Mouse (Mus musculus) MEL (cell line): ENCODE data around the gene Ppt2. TPM values are rescaled to one million over a fixed set of nuclear protein-coding genes. Genes with fewer than 3 reads are reported as not detected.

Experiments used
- DNase-seq: peaks from one replicate; pipeline ENCODE4 v3.0.0; 2011; ENCODE audit warnings: low read depth, low spot score
- H3K27ac ChIP-seq: 2 replicates; pipeline ENCODE4 v1.5.1; 2012; ENCODE audit warnings: low read depth, mild to moderate bottlenecking, control low read depth, low read length, moderate library complexity; ENCODE audit not compliant: control insufficient read depth
- H3K27me3 ChIP-seq, 2 experiments: fragments of 150-350 bp in 1 of 2; sonication (generic) in 1 of 2; 2 replicates each; pipeline ENCODE4 v1.6.1; 2012; ENCODE audit warnings: low read length in 2 of 2, mild to moderate bottlenecking in 2 of 2, improper control_type of control experiment in 1 of 2, moderate library complexity in 1 of 2; ENCODE audit not compliant: insufficient read depth in 2 of 2, control insufficient read depth in 1 of 2
- H3K36me3 ChIP-seq, 2 experiments: 2 replicates each; pipeline ENCODE4 v1.6.1; 2012 to 2014; ENCODE audit warnings: low read length in 2 of 2, improper control_type of control experiment in 1 of 2, inconsistent platforms in 1 of 2, mild to moderate bottlenecking in 1 of 2; ENCODE audit not compliant: insufficient read depth in 2 of 2, control insufficient read depth in 1 of 2
- H3K4me1 ChIP-seq, 2 experiments: fragments of 150-350 bp in 1 of 2; sonication (generic) in 1 of 2; 2 replicates each; pipeline ENCODE4 v1.6.1; 2012; ENCODE audit warnings: low read length in 2 of 2, improper control_type of control experiment in 1 of 2, mild to moderate bottlenecking in 1 of 2; ENCODE audit not compliant: insufficient read depth in 2 of 2, control insufficient read depth in 1 of 2
- H3K4me3 ChIP-seq, 2 experiments: fragments of 150-350 bp in 1 of 2; sonication (generic) in 1 of 2; 2 replicates each; pipeline ENCODE4 v1.5.1; 2012; ENCODE audit warnings: low read depth in 2 of 2, low read length in 2 of 2, mild to moderate bottlenecking in 2 of 2, moderate library complexity in 2 of 2, control low read depth in 1 of 2, improper control_type of control experiment in 1 of 2; ENCODE audit not compliant: control insufficient read depth in 1 of 2, insufficient read depth in 1 of 2
- H3K79me2 ChIP-seq: 2 replicates; pipeline ENCODE4 v1.6.1; 2012; ENCODE audit warnings: mild to moderate bottlenecking, low read length, moderate library complexity; ENCODE audit not compliant: control insufficient read depth, poor library complexity, insufficient read depth
- H3K9ac ChIP-seq: 2 replicates; pipeline ENCODE4 v1.6.1; 2012; ENCODE audit warnings: low read depth, mild to moderate bottlenecking, control low read depth, low read length, moderate library complexity; ENCODE audit not compliant: control insufficient read depth, poor library complexity, severe bottlenecking
- H3K9me3 ChIP-seq: fragments of 150-350 bp; sonication (generic); replicated peaks from 2 replicates; pipeline ENCODE4 v1.6.1; 2012; ENCODE audit warnings: mild to moderate bottlenecking, low read length, improper control_type of control experiment, moderate library complexity; ENCODE audit not compliant: insufficient read depth
- CHD1 ChIP-seq: IDR thresholded peaks from 2 replicates; pipeline ENCODE4 v1.6.1; 2012; ENCODE audit warnings: low read depth, mild to moderate bottlenecking, inconsistent platforms, low read length, improper control_type of control experiment
- CHD2 ChIP-seq: IDR thresholded peaks from 2 replicates; pipeline ENCODE4 v1.6.1; 2011; ENCODE audit warnings: low read length, improper control_type of control experiment
- CTCF ChIP-seq, 3 experiments: IDR thresholded peaks in 2 of 3; conservative IDR thresholded peaks in 1 of 3; 2 replicates each; pipeline ENCODE4 v1.5.1; 2011 to 2012; ENCODE audit warnings: low read length in 3 of 3, low read depth in 2 of 3, mild to moderate bottlenecking in 2 of 3, improper control_type of control experiment in 1 of 3, inconsistent platforms in 1 of 3, mixed read lengths in 1 of 3, moderate library complexity in 1 of 3; ENCODE audit not compliant: control insufficient read depth in 1 of 3, insufficient read depth in 1 of 3, poor library complexity in 1 of 3, severe bottlenecking in 1 of 3
- ELF1 ChIP-seq: IDR thresholded peaks from 2 replicates; pipeline ENCODE4 v1.6.1; 2014; ENCODE audit warnings: low read depth, mild to moderate bottlenecking, inconsistent platforms, low read length, improper control_type of control experiment, moderate library complexity
- ETS1 ChIP-seq: IDR thresholded peaks from 2 replicates; pipeline ENCODE4 v1.6.1; 2012; ENCODE audit warnings: low read depth, mild to moderate bottlenecking, inconsistent platforms, low read length, improper control_type of control experiment, moderate library complexity
- GABPA ChIP-seq: IDR thresholded peaks from 2 replicates; pipeline ENCODE4 v1.6.1; 2012; ENCODE audit warnings: low read depth, mild to moderate bottlenecking, inconsistent platforms, low read length, improper control_type of control experiment, moderate library complexity
- GATA1 ChIP-seq: IDR thresholded peaks from 2 replicates; pipeline ENCODE4 v1.6.1; 2011; ENCODE audit warnings: low read depth, low read length, improper control_type of control experiment
- HCFC1 ChIP-seq: IDR thresholded peaks from 2 replicates; pipeline ENCODE4 v1.6.1; 2012; ENCODE audit warnings: low read depth, mild to moderate bottlenecking, inconsistent platforms, low read length, improper control_type of control experiment, moderate library complexity
- JUND ChIP-seq: IDR thresholded peaks from 2 replicates; pipeline ENCODE4 v1.6.1; 2011; ENCODE audit warnings: low read depth, mild to moderate bottlenecking, improper control_type of control experiment, low read length
- KAT2A ChIP-seq: conservative IDR thresholded peaks from 2 replicates; pipeline ENCODE4 v1.6.1; 2012; ENCODE audit warnings: low read depth, low read length, improper control_type of control experiment, inconsistent platforms
- MAFK ChIP-seq: IDR thresholded peaks from 2 replicates; pipeline ENCODE4 v1.6.1; 2011; ENCODE audit warnings: low read depth, mild to moderate bottlenecking, low read length, improper control_type of control experiment, borderline replicate concordance
- MAX ChIP-seq: IDR thresholded peaks from 2 replicates; pipeline ENCODE4 v1.6.1; 2011; ENCODE audit warnings: low read length, improper control_type of control experiment
- MAZ ChIP-seq: IDR thresholded peaks from 2 replicates; pipeline ENCODE4 v1.6.1; 2012; ENCODE audit warnings: low read depth, mild to moderate bottlenecking, inconsistent platforms, low read length, improper control_type of control experiment
- MYC ChIP-seq: IDR thresholded peaks from 2 replicates; pipeline ENCODE4 v1.6.1; 2011; ENCODE audit warnings: low read depth, mild to moderate bottlenecking, low read length, improper control_type of control experiment, moderate library complexity
- NELFE ChIP-seq: IDR thresholded peaks from 2 replicates; pipeline ENCODE4 v1.6.1; 2011; ENCODE audit warnings: low read depth, low read length, improper control_type of control experiment
- NRF1 ChIP-seq: IDR thresholded peaks from 2 replicates; pipeline ENCODE4 v1.6.1; 2014; ENCODE audit warnings: low read depth, mild to moderate bottlenecking, inconsistent platforms, low read length, improper control_type of control experiment, moderate library complexity; ENCODE audit not compliant: poor library complexity, insufficient read depth, severe bottlenecking
- POLR2A ChIP-seq, 2 experiments: IDR thresholded peaks; 2 replicates each; pipeline ENCODE4 v1.6.1; 2011 to 2012; ENCODE audit warnings: low read length in 2 of 2, mild to moderate bottlenecking in 2 of 2, control low read depth in 1 of 2, improper control_type of control experiment in 1 of 2, low read depth in 1 of 2, moderate library complexity in 1 of 2; ENCODE audit not compliant: control insufficient read depth in 1 of 2, insufficient read depth in 1 of 2, poor library complexity in 1 of 2
- POLR2AphosphoS2 ChIP-seq: IDR thresholded peaks from 2 replicates; pipeline ENCODE4 v1.6.1; 2011; ENCODE audit warnings: low read length, improper control_type of control experiment
- POLR2AphosphoS5 ChIP-seq: IDR thresholded peaks from 2 replicates; pipeline ENCODE4 v1.6.1; 2012; ENCODE audit warnings: low read depth, borderline replicate concordance, mild to moderate bottlenecking, inconsistent platforms, low read length, moderate library complexity, mixed read lengths
- RAD21 ChIP-seq: IDR thresholded peaks from 2 replicates; pipeline ENCODE4 v1.6.1; 2011; ENCODE audit warnings: mild to moderate bottlenecking, low read depth, low read length, improper control_type of control experiment
- SIN3A ChIP-seq: IDR thresholded peaks from 2 replicates; pipeline ENCODE4 v1.6.1; 2012; ENCODE audit warnings: low read length, improper control_type of control experiment, inconsistent platforms
- SMC3 ChIP-seq: IDR thresholded peaks from 2 replicates; pipeline ENCODE4 v1.6.1; 2011; ENCODE audit warnings: low read depth, low read length, improper control_type of control experiment
- TAL1 ChIP-seq: IDR thresholded peaks from 2 replicates; pipeline ENCODE4 v1.6.1; 2012; ENCODE audit warnings: mild to moderate bottlenecking, inconsistent platforms, low read length, moderate library complexity, mixed read lengths
- TBP ChIP-seq: IDR thresholded peaks from 2 replicates; pipeline ENCODE4 v1.8.0; 2011; ENCODE audit warnings: low read depth, low read length, improper control_type of control experiment
- TCF12 ChIP-seq: IDR thresholded peaks from 2 replicates; pipeline ENCODE4 v1.6.1; 2014; ENCODE audit warnings: low read depth, mild to moderate bottlenecking, inconsistent platforms, low read length, improper control_type of control experiment, moderate library complexity
- UBTF ChIP-seq: IDR thresholded peaks from 2 replicates; pipeline ENCODE4 v1.6.1; 2012; ENCODE audit warnings: low read depth, mild to moderate bottlenecking, inconsistent platforms, low read length, improper control_type of control experiment, moderate library complexity, borderline replicate concordance; ENCODE audit not compliant: insufficient read depth
- USF1 ChIP-seq: IDR thresholded peaks from 2 replicates; pipeline ENCODE4 v1.6.1; 2014; ENCODE audit warnings: low read depth, mild to moderate bottlenecking, inconsistent platforms, low read length, improper control_type of control experiment, moderate library complexity
- USF2 ChIP-seq, 2 experiments: IDR thresholded peaks; 2 replicates each; pipeline ENCODE4 v1.6.1; 2011 to 2012; ENCODE audit warnings: improper control_type of control experiment in 2 of 2, low read length in 2 of 2, borderline replicate concordance in 1 of 2, inconsistent platforms in 1 of 2, low read depth in 1 of 2, mild to moderate bottlenecking in 1 of 2; ENCODE audit not compliant: insufficient read depth in 1 of 2
- ZMIZ1 ChIP-seq: IDR thresholded peaks from 2 replicates; pipeline ENCODE4 v1.6.1; 2012; ENCODE audit warnings: low read depth, mild to moderate bottlenecking, inconsistent platforms, low read length, improper control_type of control experiment, moderate library complexity
- ZNF384 ChIP-seq: IDR thresholded peaks from 2 replicates; pipeline ENCODE4 v1.6.1; 2012; ENCODE audit warnings: low read depth, mild to moderate bottlenecking, inconsistent platforms, low read length, improper control_type of control experiment
- polyA plus RNA-seq, 2 experiments: library from polyadenylated mRNA; stranded (reverse) in 1 of 2; unstranded in 1 of 2; fragments of >175 nt in 1 of 2; fragments of >200 nt in 1 of 2; gene quantifications; 2 replicates each; pipeline versions ENCODE4 v1.2.1 to v1.2.4; 2012; ENCODE audit warnings: low replicate concordance in 2 of 2, low read depth in 1 of 2; ENCODE audit not compliant: insufficient read length in 2 of 2, insufficient read depth in 1 of 2, missing spikeins in 1 of 2
- total RNA-seq: library from RNA; depleted of rRNA; stranded (reverse); fragments of 300-350 nt; gene quantifications from 2 replicates; pipeline ENCODE4 v1.2.3, GENCODE M21; 2012

Gene Ppt2
- total and polyA plus RNA-seq, 3 experiments, result 29.2 to 147 (median 67.1) TPM

- no peak for TF ChIP-seq ZNF384
- TF ChIP-seq JUND, result no peak
- TF ChIP-seq MYC, result no peak
- TF ChIP-seq SIN3A, result no peak
- no peak for TF ChIP-seq RAD21
- peak; percentile 13; the same call in 1 of the 2 replicates for TF ChIP-seq MAZ
- 0 out of 2 replicates have a peak, but pooled peaks have one; percentile 52 for TF ChIP-seq TBP
- TF ChIP-seq HCFC1, result no peak
- TF ChIP-seq GATA1, result peak; percentile 23; the same call in 1 of the 2 replicates
- no peak for TF ChIP-seq GABPA
- TF ChIP-seq ETS1, result 0 out of 2 replicates have a peak, but pooled peaks have one; percentile 2
- no peak for TF ChIP-seq UBTF
These were observed 23.6 kb downstream of the Ppt2 start (continued) for GRCm38 (mm10) chr17:34604511-34605237.

- DNase-seq, result peak; percentile 99
- Histone ChIP-seq H3K9me3 (no peaks in the 10 kb centered on the region), H3K4me1 (peaks cover 6 to 26% of the 10 kb centered on the region in 2 experiments; a peak in 3 of 4 replicates), H3K27me3 (no peaks in the 10 kb centered on the region), H3K9ac (peak within 1 kb of the TSS; percentile 98), H3K79me2 (peaks cover 51% of the 10 kb centered on the region), H3K4me3 (peak within 1 kb of the TSS; percentile 95 to 99), H3K36me3 (peaks cover 0 to 10% of the 10 kb centered on the region in 2 experiments; a peak in 2 of 4 replicates), H3K27ac (peak within 1 kb of the TSS; percentile 87)
- TF ChIP-seq SMC3 (no peak), MAZ (peak; percentile 56; the same call in 1 of the 2 replicates), TAL1 (no peak), MAFK (no peak), ELF1 (peak; percentile 21; the same call in 1 of the 2 replicates), ZMIZ1 (peak; percentile 83), POLR2AphosphoS5 (0 out of 2 replicates have a peak, but pooled peaks have one; percentile 10), CTCF (IDR thresholded peaks at IDR 0.05 in 2 of 3, conservative IDR thresholded peaks at IDR 0.05 in 1 of 3; ENCODE audit: control insufficient read depth in 1 of 3, insufficient read depth in 1 of 3, low read depth in 2 of 3, low read length in 3 of 3, poor library complexity in 1 of 3, severe bottlenecking in 1 of 3) (no peak), NELFE (peak; percentile 95), CHD1 (no peak), TBP (peak; percentile 68), TCF12 (peak; percentile 75), HCFC1 (peak; percentile 72), SIN3A (no peak), USF2 (IDR thresholded peaks at IDR 0.05; ENCODE audit: borderline replicate concordance in 1 of 2, insufficient read depth in 1 of 2, low read depth in 1 of 2, low read length in 2 of 2) (no peak), POLR2AphosphoS2 (peak; percentile 85; the same call in 1 of the 2 replicates), POLR2A (IDR thresholded peaks at IDR 0.05; ENCODE audit: control insufficient read depth in 1 of 2, insufficient read depth in 1 of 2, low read depth in 1 of 2, low read length in 2 of 2, poor library complexity in 1 of 2) (peak; percentile 91 to 92), CHD2 (no peak), MAX (no peak), NRF1 (no peak), ETS1 (peak; percentile 36; the same call in 1 of the 2 replicates), KAT2A (no peak; the same call in 1 of the 2 replicates), USF1 (no peak)
These were observed 24.2 kb downstream of the Ppt2 start, which contains the start of gene Agpat1 for GRCm38 (mm10) chr17:34604061-34604508. Gene Agpat1, plus strand, starts transcription at chr17:34604262.
